Mouse (Mus musculus): ENCODE data around the gene Nlrp4c. TPM values are rescaled to one million over a fixed set of nuclear protein-coding genes. Genes with fewer than 3 reads are reported as not detected.

The Nlrp4c gene
- polyA plus RNA-seq, 1 experiment from 2014 or later: not detected

DNA sequence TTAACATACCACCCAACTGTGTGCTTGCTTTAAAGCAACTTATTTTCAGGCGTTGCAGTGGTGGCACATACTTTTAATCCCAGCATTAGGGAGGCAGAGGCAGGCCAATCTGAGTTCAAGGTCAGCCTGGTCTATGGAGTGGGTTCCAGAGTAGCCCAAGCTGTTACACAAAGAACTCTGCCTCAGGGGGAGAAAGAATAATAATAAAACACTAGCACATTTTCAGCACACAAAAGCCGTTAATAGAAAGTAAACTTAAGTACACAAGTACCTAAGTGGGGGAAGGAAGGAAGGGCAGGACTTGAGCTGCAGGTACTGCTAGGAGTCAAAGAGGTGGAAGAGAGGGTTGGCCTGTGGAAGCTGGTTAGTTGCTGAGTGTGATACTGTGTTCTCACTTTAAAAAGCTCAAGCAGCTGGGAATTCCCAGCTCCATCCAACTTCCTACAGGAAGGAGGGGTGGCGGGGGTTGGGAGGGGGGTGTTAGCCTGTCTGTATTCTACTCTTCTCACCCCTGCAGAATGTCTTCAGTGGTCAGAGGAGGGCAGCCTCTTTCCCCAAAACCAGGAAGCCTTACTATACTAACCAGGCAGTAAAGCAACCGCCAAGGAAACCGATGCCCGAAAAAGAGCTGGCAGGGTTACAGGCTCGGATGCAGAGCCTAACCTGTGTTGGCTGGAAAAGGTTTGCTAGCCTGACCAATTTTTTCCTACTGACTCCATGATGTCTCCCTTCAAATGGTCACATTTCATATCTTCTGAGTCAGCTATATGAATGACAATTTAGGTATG, 101.4 kb downstream of the Nlrp4c start:
- Histone ChIP-seq H3K27me3 (ENCODE audit: insufficient read depth, poor library complexity, severe bottlenecking) (no peaks in the 10 kb centered on the region), H3K9me3 (no peaks in the 10 kb centered on the region), H3K27ac (no peak overlapping the region), H3K4me1 (peaks cover 59% of the 10 kb centered on the region), H3K4me3 (no peak overlapping the region), H3K36me3 (peaks cover 6% of the 10 kb centered on the region)
- 79% methylated on average over 7 of the region's 7 CpGs for WGBS
- no peak for DNase-seq (ENCODE audit: low spot score)

DNA sequence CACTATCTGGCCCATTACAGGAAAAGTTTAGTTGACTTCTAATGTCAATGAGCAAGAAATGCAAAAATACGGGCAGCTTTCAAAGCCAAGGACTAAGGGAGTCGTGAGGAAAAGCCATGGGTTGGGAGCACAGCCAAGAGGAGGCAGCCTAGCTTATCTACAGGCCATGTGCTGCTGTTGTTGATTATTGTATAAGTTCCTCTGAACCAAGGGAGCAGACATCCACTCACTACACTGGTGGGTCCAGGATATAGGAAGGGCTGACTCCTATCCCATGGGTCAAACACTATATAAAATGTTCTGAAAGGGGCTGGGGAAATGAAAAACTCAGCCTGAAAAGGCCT, 102.0 kb downstream of the Nlrp4c start:
- H3K27me3 ChIP-seq (ENCODE audit: insufficient read depth, poor library complexity, severe bottlenecking): no peaks in the 10 kb centered on the region
- no peaks in the 10 kb centered on the region for H3K9me3 ChIP-seq
- WGBS: 50% methylated on average over 2 of the region's 2 CpGs
- no peak for DNase-seq (ENCODE audit: low spot score)
- H3K4me3 ChIP-seq: no peak overlapping the region
- peaks cover 3% of the 10 kb centered on the region for H3K36me3 ChIP-seq
- H3K27ac ChIP-seq: no peak overlapping the region
- peaks cover 56% of the 10 kb centered on the region for H3K4me1 ChIP-seq

DNA sequence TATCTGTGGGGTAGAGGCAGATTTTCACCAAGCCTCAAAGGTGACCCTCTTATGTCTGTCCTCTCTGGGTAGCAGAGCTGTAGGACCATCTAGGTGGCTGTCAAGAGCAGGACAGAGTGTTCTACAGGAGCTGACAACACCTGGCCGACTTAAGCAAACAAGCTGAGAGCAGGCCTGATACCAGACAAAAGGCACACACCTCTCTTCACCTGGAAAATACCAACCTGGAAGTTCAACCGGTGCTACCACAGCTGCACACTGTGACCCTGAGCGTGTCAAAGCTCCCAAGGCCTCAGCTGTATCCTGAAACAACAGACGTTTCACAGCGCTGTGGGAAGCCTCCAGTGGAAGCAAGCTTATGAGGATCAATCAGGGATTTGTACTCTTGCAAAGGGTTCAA, 102.7 kb downstream of the Nlrp4c start:
- Histone ChIP-seq H3K4me1 (peaks cover 56% of the 10 kb centered on the region), H3K27ac (no peak overlapping the region), H3K4me3 (no peak overlapping the region), H3K27me3 (ENCODE audit: insufficient read depth, poor library complexity, severe bottlenecking) (no peaks in the 10 kb centered on the region), H3K36me3 (no peaks in the 10 kb centered on the region), H3K9me3 (no peaks in the 10 kb centered on the region)
- no peak for DNase-seq (ENCODE audit: low spot score)
- 77% methylated on average over 5 of the region's 5 CpGs for WGBS

DNA sequence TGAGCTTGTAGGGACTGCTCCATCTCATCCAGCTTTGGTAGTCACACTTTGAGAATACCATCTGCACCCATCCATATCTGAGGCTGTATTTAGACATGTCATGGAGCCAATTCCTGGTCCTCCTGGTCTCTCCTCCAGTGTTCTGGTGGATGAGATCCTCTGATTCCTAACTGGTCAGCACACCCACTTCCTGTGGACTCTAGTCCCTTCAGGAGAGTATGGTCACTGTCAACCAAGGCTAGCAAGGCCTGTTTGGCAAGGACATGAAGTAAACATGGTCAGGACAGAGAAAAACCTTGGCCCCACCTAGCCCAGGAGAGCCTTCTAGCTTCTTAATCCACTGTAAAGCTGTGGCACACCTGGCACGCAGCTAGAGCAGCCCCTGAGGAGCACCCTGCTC, 106.3 kb downstream of the Nlrp4c start:
- WGBS: 84% methylated on average over 1 of the region's 1 CpGs
- H3K4me1 ChIP-seq: peaks cover 47% of the 10 kb centered on the region
- H3K27me3 ChIP-seq (ENCODE audit: insufficient read depth, poor library complexity, severe bottlenecking): no peaks in the 10 kb centered on the region
- no peaks in the 10 kb centered on the region for H3K9me3 ChIP-seq
- H3K36me3 ChIP-seq: no peaks in the 10 kb centered on the region
- no peak overlapping the region for H3K27ac ChIP-seq
- no peak overlapping the region for H3K4me3 ChIP-seq
- DNase-seq (ENCODE audit: low spot score): no peak

DNA sequence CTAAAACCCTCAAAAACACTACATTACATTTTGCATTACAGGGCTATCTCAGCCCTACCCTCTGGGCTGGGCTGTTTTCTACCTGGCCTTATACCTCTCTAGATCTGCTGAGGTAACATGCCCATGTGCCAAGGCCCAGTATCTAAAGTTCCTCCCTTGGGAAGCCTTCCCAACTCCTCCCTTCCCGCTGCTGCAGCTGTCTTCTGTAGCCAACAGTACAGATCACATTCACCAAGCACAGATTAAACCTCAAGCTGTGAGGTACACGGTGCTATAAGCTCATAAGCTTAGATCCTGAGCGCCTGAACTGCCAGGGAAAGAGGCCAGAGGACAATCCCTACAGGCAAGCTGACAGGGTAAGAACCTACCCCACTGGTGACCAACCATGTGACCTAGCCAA, 107.1 kb downstream of the Nlrp4c start:
- Histone ChIP-seq H3K27ac (no peak overlapping the region), H3K4me3 (no peak overlapping the region), H3K4me1 (peaks cover 44% of the 10 kb centered on the region), H3K36me3 (no peaks in the 10 kb centered on the region), H3K27me3 (ENCODE audit: insufficient read depth, poor library complexity, severe bottlenecking) (no peaks in the 10 kb centered on the region), H3K9me3 (no peaks in the 10 kb centered on the region)
- DNase-seq (ENCODE audit: low spot score): no peak
- 87% methylated on average over 3 of the region's 3 CpGs for WGBS

DNA sequence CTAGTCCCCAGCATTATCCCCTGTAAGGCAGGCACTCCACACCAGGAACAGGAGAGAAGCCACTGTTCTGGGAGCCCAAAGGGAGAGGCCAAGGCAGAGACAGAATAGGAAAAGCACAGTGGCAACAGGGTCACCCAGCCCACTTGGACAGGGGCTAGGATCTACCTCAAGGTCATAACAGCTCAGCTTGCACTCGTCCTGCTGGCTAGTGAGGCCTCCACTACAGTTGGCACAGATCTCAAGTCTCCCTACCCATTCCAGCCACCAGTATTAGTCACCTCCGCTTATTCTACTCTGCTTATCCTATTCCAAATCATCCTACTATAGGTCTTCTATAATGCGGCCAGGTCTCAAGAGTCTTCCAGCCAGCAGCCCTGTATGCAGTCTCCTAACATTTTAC, 108.2 kb downstream of the Nlrp4c start:
- DNase-seq (ENCODE audit: low spot score): no peak
- Histone ChIP-seq H3K27me3 (ENCODE audit: insufficient read depth, poor library complexity, severe bottlenecking) (no peaks in the 10 kb centered on the region), H3K9me3 (no peaks in the 10 kb centered on the region), H3K36me3 (no peaks in the 10 kb centered on the region), H3K27ac (no peak overlapping the region), H3K4me3 (no peak overlapping the region), H3K4me1 (peaks cover 34% of the 10 kb centered on the region)
- 94% methylated on average over 3 of the region's 3 CpGs for WGBS

DNA sequence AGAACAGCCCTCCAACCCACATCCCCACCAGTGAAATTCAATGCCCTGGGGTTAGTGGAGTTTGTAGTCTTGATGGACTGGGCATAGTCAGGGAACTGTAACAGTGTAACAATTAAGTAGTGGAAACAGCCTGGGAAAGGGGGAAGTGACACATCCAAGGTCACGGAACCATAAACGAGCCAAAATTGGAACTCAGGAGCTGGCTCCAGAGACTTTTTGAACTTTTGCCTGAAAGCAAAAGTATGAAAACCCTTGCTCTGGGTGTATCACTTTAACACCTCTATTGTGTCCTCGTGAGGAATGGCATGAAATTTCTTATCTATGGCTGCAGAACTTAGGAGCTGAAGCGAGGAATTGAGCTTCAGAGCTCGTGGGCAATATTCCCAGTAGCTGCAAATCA, 109.2 kb downstream of the Nlrp4c start:
- no peak overlapping the region for H3K27ac ChIP-seq
- peaks cover 24% of the 10 kb centered on the region for H3K4me1 ChIP-seq
- H3K9me3 ChIP-seq: no peaks in the 10 kb centered on the region
- WGBS: 68% methylated on average over 5 of the region's 5 CpGs
- H3K36me3 ChIP-seq: no peaks in the 10 kb centered on the region
- peak overlapping the region; percentile 86 for H3K4me3 ChIP-seq
- no peaks in the 10 kb centered on the region for H3K27me3 ChIP-seq (ENCODE audit: insufficient read depth, poor library complexity, severe bottlenecking)
- no peak for DNase-seq (ENCODE audit: low spot score)

Other genes with a start within 250 kb of the Nlrp4c start
- gene Vmn1r63, start 239.7 kb upstream of the Nlrp4c start, polyA plus RNA-seq (2016; fragmentation: Nextera tagmentation; extraction: Ambion mirVana): not detected in 2 replicates
- gene Vmn1r64, start 160.6 kb upstream of the Nlrp4c start, polyA plus RNA-seq (2016; fragmentation: Nextera tagmentation; extraction: Ambion mirVana): not detected in 2 replicates
- gene Vmn1r65, start 34.2 kb upstream of the Nlrp4c start, polyA plus RNA-seq (2016; fragmentation: Nextera tagmentation; extraction: Ambion mirVana): not detected in 2 replicates
- 22.3 and 31.1 TPM in 2 replicates for gene Zfp787, start 110.8 kb downstream of the Nlrp4c start, polyA plus RNA-seq (2016; fragmentation: Nextera tagmentation; extraction: Ambion mirVana)
- 38.6 and 51.4 TPM in 2 replicates for gene Zfp444, start 127.1 kb downstream of the Nlrp4c start, polyA plus RNA-seq (2016; fragmentation: Nextera tagmentation; extraction: Ambion mirVana)
- gene Galp, start 151.9 kb downstream of the Nlrp4c start, polyA plus RNA-seq (2016; fragmentation: Nextera tagmentation; extraction: Ambion mirVana): not detected in 2 replicates
- gene Zscan5b, start 177.1 kb downstream of the Nlrp4c start, polyA plus RNA-seq (2016; fragmentation: Nextera tagmentation; extraction: Ambion mirVana): not detected in 2 replicates
- gene Epp13, start 207.5 kb downstream of the Nlrp4c start, polyA plus RNA-seq (2016; fragmentation: Nextera tagmentation; extraction: Ambion mirVana): not detected in 2 replicates
- gene Zfp667, start 241.4 kb downstream of the Nlrp4c start, polyA plus RNA-seq (2016; fragmentation: Nextera tagmentation; extraction: Ambion mirVana): 3.4 and 4.1 TPM in 2 replicates